29 mouse cellular contexts compared by ENCODE assay signal in the genomic region with DNA sequence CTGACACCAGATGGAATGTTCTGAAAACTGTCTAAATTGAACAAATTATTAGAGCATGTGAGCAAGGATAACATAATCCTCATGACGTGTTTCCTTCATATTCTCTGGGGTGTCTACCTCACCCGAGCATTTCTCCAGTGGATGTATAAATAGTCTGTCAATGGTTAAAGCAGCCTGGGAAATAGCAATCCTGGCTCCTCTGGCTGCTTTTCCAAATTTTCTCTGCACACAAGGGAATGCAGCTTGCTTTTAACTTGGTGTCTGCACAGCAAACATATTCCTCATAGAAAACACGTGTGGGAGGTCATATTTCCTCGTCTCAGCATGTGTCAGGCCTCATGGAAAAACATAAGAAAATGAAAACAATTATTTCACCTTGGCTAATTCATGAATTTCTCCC.
DNase-seq lines count a peak whose midpoint lies in the region; ATAC-seq and TF ChIP-seq lines count a peak whose summit lies in the region.
"Had no signal": no experiment of that assay in that cellular context is flagged by ENCODE, and none has a peak within 500 bp of the region (broad histone marks: within the 10 kb centered on the region; RNA-seq: fewer than 3 reads in every experiment).

No protein-coding gene starts in this region.

- no peaks in the 10 kb centered on the region for H3K27me3 ChIP-seq in heart, embryonic 12.5 days (replicated peaks)
- no peaks in the 10 kb centered on the region for H3K27me3 ChIP-seq in embryonic facial prominence, embryonic 15.5 days
- H3K27me3 ChIP-seq in hindbrain, embryonic 14.5 days (ENCODE audit: control insufficient read depth, insufficient read depth, low read length), result no peaks in the 10 kb centered on the region
- H3K27me3 ChIP-seq: hindbrain, embryonic 15.5 days; Patski; stomach, embryonic 15.5 days had no signal

- no peak overlapping the region for H3K9ac ChIP-seq in heart, embryonic 12.5 days
- no peak overlapping the region for H3K9ac ChIP-seq in embryonic facial prominence, embryonic 15.5 days
- no peak overlapping the region for H3K9ac ChIP-seq in hindbrain, embryonic 14.5 days
- H3K9ac ChIP-seq: hindbrain, embryonic 15.5 days; liver, postnatal 0 days; stomach, embryonic 15.5 days had no signal

- 49% methylated on average over 4 of the region's 4 CpGs for WGBS in heart, embryonic 12.5 days
- 23% methylated on average over 4 of the region's 4 CpGs for WGBS in embryonic facial prominence, embryonic 15.5 days
- WGBS in hindbrain, embryonic 14.5 days, result 60% methylated on average over 4 of the region's 4 CpGs

- no peak for ATAC-seq in heart, embryonic 12.5 days (ENCODE audit: insufficient number of reproducible peaks, low FRiP score)
- ATAC-seq in embryonic facial prominence, embryonic 15.5 days (ENCODE audit: insufficient number of reproducible peaks, low FRiP score, low TSS enrichment, low read depth), result peak; percentile 72
- ATAC-seq in hindbrain, embryonic 14.5 days (ENCODE audit: low FRiP score), result no peak
- ATAC-seq in megakaryocyte progenitor cell, adult 5-6 weeks (replicated peaks; ENCODE audit: poor library complexity), result no peak
- ATAC-seq: forebrain, embryonic 16.5 days; liver, postnatal 0 days; lung, postnatal 0 days; Patski had no signal

- no peak overlapping the region for H3K4me2 ChIP-seq in heart, embryonic 12.5 days
- H3K4me2 ChIP-seq in embryonic facial prominence, embryonic 15.5 days (replicated peaks), result no peak overlapping the region
- no peak overlapping the region for H3K4me2 ChIP-seq in hindbrain, embryonic 14.5 days (replicated peaks)
- H3K4me2 ChIP-seq: hindbrain, embryonic 15.5 days; liver, embryonic 11.5 days; midbrain, embryonic 11.5 days; stomach, embryonic 15.5 days had no signal

- H3K9me3 ChIP-seq in heart, embryonic 12.5 days (replicated peaks), result no peaks in the 10 kb centered on the region
- H3K9me3 ChIP-seq in embryonic facial prominence, embryonic 15.5 days (replicated peaks), result no peaks in the 10 kb centered on the region
- no peaks in the 10 kb centered on the region for H3K9me3 ChIP-seq in hindbrain, embryonic 14.5 days (ENCODE audit: control insufficient read depth, low read length)
- H3K9me3 ChIP-seq: hindbrain, embryonic 15.5 days; stomach, embryonic 15.5 days had no signal

- no peak for TF ChIP-seq CTCF in gastrocnemius, adult 2 months (IDR thresholded peaks at IDR 0.05)

- DNase-seq in gastrocnemius, adult 2 months, result peak; percentile 25
- no peak for DNase-seq in gastrocnemius, postnatal 4 days (ENCODE audit: low spot score in 2 of 2)
- DNase-seq in heart, postnatal 4 days, result peak; percentile 6
- DNase-seq in skeletal muscle tissue, adult 2 months (ENCODE audit: low read depth, low spot score), result peak; percentile 67
- DNase-seq in hindbrain, embryonic 14.5 days (ENCODE audit: low spot score), result no peak
- DNase-seq: adrenal gland, adult 2 months; cerebellum, adult 18-20 months; cerebellum, postnatal 14 days; kidney, adult 2 months; layer of hippocampus, adult 9-11 months; left cerebral cortex, postnatal 4 days; liver, postnatal 0 days; right cerebral cortex, adult 18-20 months; right cerebral cortex, postnatal 4 days; thymus, postnatal 36 days had no signal

- no peak overlapping the region; the same call in 1 of the 2 replicates for H3K27ac ChIP-seq in gastrocnemius, adult 2 months
- H3K27ac ChIP-seq in heart, embryonic 12.5 days (ENCODE audit: poor library complexity, severe bottlenecking), result no peak overlapping the region
- 0 out of 2 replicates have a peak overlapping the region, but pooled peaks have one; percentile 53 for H3K27ac ChIP-seq in embryonic facial prominence, embryonic 15.5 days (replicated peaks)
- H3K27ac ChIP-seq in hindbrain, embryonic 14.5 days, result no peak overlapping the region
- H3K27ac ChIP-seq: heart, adult 2 months; hindbrain, embryonic 15.5 days; kidney, postnatal 0 days; left cerebral cortex, adult 2 months; macrophage; stomach, embryonic 15.5 days had no signal

- no peaks in the 10 kb centered on the region for H3K36me3 ChIP-seq in heart, embryonic 12.5 days
- H3K36me3 ChIP-seq in embryonic facial prominence, embryonic 15.5 days, result no peaks in the 10 kb centered on the region
- H3K36me3 ChIP-seq in hindbrain, embryonic 14.5 days (replicated peaks; ENCODE audit: control insufficient read depth, insufficient read depth), result no peaks in the 10 kb centered on the region
- H3K36me3 ChIP-seq: hindbrain, embryonic 15.5 days; stomach, embryonic 15.5 days had no signal

- H3K4me1 ChIP-seq in heart, embryonic 12.5 days (replicated peaks), result no peaks in the 10 kb centered on the region
- peaks cover 6% of the 10 kb centered on the region for H3K4me1 ChIP-seq in embryonic facial prominence, embryonic 15.5 days
- no peaks in the 10 kb centered on the region for H3K4me1 ChIP-seq in hindbrain, embryonic 14.5 days (replicated peaks; ENCODE audit: control insufficient read depth, insufficient read depth, low read length)
- H3K4me1 ChIP-seq: hindbrain, embryonic 15.5 days; stomach, embryonic 15.5 days had no signal

- H3K4me3 ChIP-seq in gastrocnemius, adult 2 months, result no peak overlapping the region
- H3K4me3 ChIP-seq in heart, embryonic 12.5 days, result no peak overlapping the region
- no peak overlapping the region for H3K4me3 ChIP-seq in embryonic facial prominence, embryonic 15.5 days (replicated peaks)
- no peak overlapping the region for H3K4me3 ChIP-seq in hindbrain, embryonic 14.5 days (replicated peaks; ENCODE audit: low read length)
- H3K4me3 ChIP-seq: heart, adult 2 months; hindbrain, embryonic 15.5 days; left cerebral cortex, adult 2 months; stomach, embryonic 15.5 days had no signal

- intact Hi-C loops in gastrocnemius, adult 2 months (cut with DNase I), result no loop called here

Comparison
In these comparisons a context has a peak if more than half of its experiments do, and no peak if none do; other contexts are left out.
1. DNase-seq: peak in gastrocnemius, adult 2 months (single experiment), heart, postnatal 4 days (single experiment) and skeletal muscle tissue, adult 2 months (single experiment); none in gastrocnemius, postnatal 4 days (0 of 2) and hindbrain, embryonic 14.5 days (single experiment).